Mouse (Mus musculus) E14TG2a.4 (cell line): ENCODE data around the gene Aifm2.

Experiments used
- CTCF ChIP-seq: conservative IDR thresholded peaks from 2 replicates; pipeline ENCODE4 v1.5.1; 2014; ENCODE audit warnings: low read length
- POU5F1 ChIP-seq: IDR thresholded peaks from 2 replicates; pipeline ENCODE4 v1.6.1; 2014; ENCODE audit warnings: low read length, borderline replicate concordance

DNA sequence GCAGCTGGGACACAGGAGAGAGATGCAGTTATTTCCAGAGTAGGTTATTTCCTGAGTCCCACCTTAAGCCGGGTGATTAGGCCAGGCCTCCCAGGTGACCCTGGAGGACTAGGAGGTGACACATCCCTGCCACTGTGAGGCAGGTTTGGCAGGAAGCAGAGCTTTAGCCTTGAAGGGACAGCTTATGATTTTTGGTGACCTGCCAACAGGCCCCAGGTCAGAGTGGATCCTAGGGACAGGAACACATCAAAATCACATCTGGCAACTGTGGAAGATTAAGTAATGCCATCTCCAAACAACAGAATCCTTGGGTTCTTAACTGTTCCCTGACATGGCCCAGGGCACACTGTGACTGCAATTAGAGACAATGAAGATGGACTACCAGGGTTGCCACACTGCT lies 26.2 kb downstream of the Aifm2 start:
- TF ChIP-seq CTCF (no peak), POU5F1 (no peak)
